Mouse (Mus musculus): Measurements from ENCODE around the gene Mettl27. TPM values are rescaled to one million over a fixed set of nuclear protein-coding genes. Genes with fewer than 3 reads are reported as not detected.

The Mettl27 gene
- polyA plus RNA-seq, 1 experiment from 2014 or later, result 26.1 TPM

GRCm38 (mm10) chr5:134942740-134943139 lies 10.6 kb downstream of the Mettl27 start:
- Histone ChIP-seq H3K27ac (0 out of 2 replicates have a peak overlapping the region, but pooled peaks have one; percentile 80), H3K4me1 (peaks cover 24% of the 10 kb centered on the region), H3K9ac (no peak overlapping the region), H3K27me3 (peaks cover 28% of the 10 kb centered on the region), H3K4me2 (no peak overlapping the region), H3K36me3 (no peaks in the 10 kb centered on the region), H3K9me3 (replicated peaks) (no peaks in the 10 kb centered on the region), H3K4me3 (replicated peaks) (no peak overlapping the region)
- WGBS, result 50% methylated on average over 2 of the region's 2 CpGs
- ATAC-seq (replicated peaks; ENCODE audit: low FRiP score), result no peak

- Histone ChIP-seq H3K4me2 (peak overlapping the region; percentile 49), H3K9me3 (replicated peaks) (no peaks in the 10 kb centered on the region), H3K9ac (no peak overlapping the region), H3K4me3 (replicated peaks) (peak overlapping the region; percentile 46; the same call in 1 of the 2 replicates), H3K4me1 (peaks cover 30% of the 10 kb centered on the region), H3K36me3 (no peaks in the 10 kb centered on the region), H3K27me3 (peaks cover 28% of the 10 kb centered on the region), H3K27ac (no peak overlapping the region)
- ATAC-seq (replicated peaks; ENCODE audit: low FRiP score), result no peak
- 68% methylated on average over 5 of the region's 5 CpGs for WGBS
These were observed 12.0 kb downstream of the Mettl27 start for GRCm38 (mm10) chr5:134944179-134944578.

- peak overlapping the region; percentile 86 for H3K27ac ChIP-seq
- ATAC-seq (replicated peaks; ENCODE audit: low FRiP score), result peak; percentile 9; the same call in 1 of the 2 replicates
- peaks cover 30% of the 10 kb centered on the region for H3K4me1 ChIP-seq
- H3K4me3 ChIP-seq (replicated peaks), result peak overlapping the region; percentile 46
- 44% methylated on average over 16 of the region's 19 CpGs for WGBS
- peak overlapping the region; percentile 49 for H3K4me2 ChIP-seq
- H3K27me3 ChIP-seq, result peaks cover 28% of the 10 kb centered on the region
- peak overlapping the region; percentile 21 for H3K9ac ChIP-seq
- H3K9me3 ChIP-seq (replicated peaks), result no peaks in the 10 kb centered on the region
- no peaks in the 10 kb centered on the region for H3K36me3 ChIP-seq
These were observed 13.2 kb downstream of the Mettl27 start for GRCm38 (mm10) chr5:134945266-134945959.

GRCm38 (mm10) chr5:134946063-134946856 lies 14.1 kb downstream of the Mettl27 start:
- Histone ChIP-seq H3K27ac (peak overlapping the region; percentile 86), H3K4me1 (peaks cover 35% of the 10 kb centered on the region), H3K9me3 (replicated peaks) (no peaks in the 10 kb centered on the region), H3K4me3 (replicated peaks) (peak overlapping the region; percentile 46), H3K9ac (peak overlapping the region; percentile 21), H3K27me3 (peaks cover 28% of the 10 kb centered on the region), H3K4me2 (peak overlapping the region; percentile 49), H3K36me3 (no peaks in the 10 kb centered on the region)
- 22% methylated on average over 43 of the region's 43 CpGs for WGBS
- ATAC-seq (replicated peaks; ENCODE audit: low FRiP score), result 0 out of 2 replicates have a peak, but pooled peaks have one; percentile 12

GRCm38 (mm10) chr5:134946857-134947255 lies 14.7 kb downstream of the Mettl27 start, which contains the start of gene Cldn4:
Gene Cldn4 (minus strand): TSS chr5:134946934.
- Histone ChIP-seq H3K27me3 (peaks cover 28% of the 10 kb centered on the region), H3K27ac (peak within 1 kb of the TSS; percentile 86), H3K36me3 (no peaks in the 10 kb centered on the region), H3K4me2 (peak within 1 kb of the TSS; percentile 49), H3K4me1 (peaks cover 41% of the 10 kb centered on the region), H3K9ac (peak within 1 kb of the TSS; percentile 21), H3K4me3 (replicated peaks) (peak within 1 kb of the TSS; percentile 46), H3K9me3 (replicated peaks) (no peaks in the 10 kb centered on the region)
- ATAC-seq (replicated peaks; ENCODE audit: low FRiP score), result peak; percentile 31; the same call in 1 of the 2 replicates
- 14% methylated on average over 11 of the region's 11 CpGs for WGBS

- no peak overlapping the region for H3K4me2 ChIP-seq
- H3K4me1 ChIP-seq, result peaks cover 43% of the 10 kb centered on the region
- H3K36me3 ChIP-seq, result no peaks in the 10 kb centered on the region
- H3K4me3 ChIP-seq (replicated peaks), result no peak overlapping the region
- no peak for ATAC-seq (replicated peaks; ENCODE audit: low FRiP score)
- no peak overlapping the region for H3K9ac ChIP-seq
- WGBS, result 45% methylated on average over 5 of the region's 5 CpGs
- no peaks in the 10 kb centered on the region for H3K9me3 ChIP-seq (replicated peaks)
- peak overlapping the region; percentile 86 for H3K27ac ChIP-seq
- H3K27me3 ChIP-seq, result peaks cover 28% of the 10 kb centered on the region
These were observed 15.4 kb downstream of the Mettl27 start for GRCm38 (mm10) chr5:134947420-134948084.

GRCm38 (mm10) chr5:134948085-134948439 lies 15.9 kb downstream of the Mettl27 start:
- H3K36me3 ChIP-seq, result no peaks in the 10 kb centered on the region
- H3K9ac ChIP-seq, result no peak overlapping the region
- no peak overlapping the region for H3K27ac ChIP-seq
- H3K4me1 ChIP-seq, result peaks cover 43% of the 10 kb centered on the region
- peaks cover 28% of the 10 kb centered on the region for H3K27me3 ChIP-seq
- no peak overlapping the region for H3K4me3 ChIP-seq (replicated peaks)
- WGBS, result 56% methylated on average over 4 of the region's 4 CpGs
- no peak for ATAC-seq (replicated peaks; ENCODE audit: low FRiP score)
- H3K9me3 ChIP-seq (replicated peaks), result no peaks in the 10 kb centered on the region
- H3K4me2 ChIP-seq, result no peak overlapping the region

GRCm38 (mm10) chr5:134951053-134951884 lies 19.1 kb downstream of the Mettl27 start:
- H3K4me2 ChIP-seq, result peak overlapping the region; percentile 51
- no peaks in the 10 kb centered on the region for H3K36me3 ChIP-seq
- H3K9me3 ChIP-seq (replicated peaks), result no peaks in the 10 kb centered on the region
- H3K9ac ChIP-seq, result 0 out of 2 replicates have a peak overlapping the region, but pooled peaks have one; percentile 17
- H3K4me1 ChIP-seq, result peaks cover 33% of the 10 kb centered on the region
- H3K27ac ChIP-seq, result peak overlapping the region; percentile 89
- peak overlapping the region; percentile 23 for H3K4me3 ChIP-seq (replicated peaks)
- peaks cover 13% of the 10 kb centered on the region for H3K27me3 ChIP-seq
- WGBS, result 10% methylated on average over 19 of the region's 19 CpGs
- peak; percentile 46 for ATAC-seq (replicated peaks; ENCODE audit: low FRiP score)

- H3K27me3 ChIP-seq, result no peaks in the 10 kb centered on the region
- no peak overlapping the region for H3K27ac ChIP-seq
- H3K4me2 ChIP-seq, result no peak overlapping the region
- no peaks in the 10 kb centered on the region for H3K36me3 ChIP-seq
- no peak for ATAC-seq (replicated peaks; ENCODE audit: low FRiP score)
- no peak overlapping the region for H3K4me3 ChIP-seq (replicated peaks)
- H3K4me1 ChIP-seq, result peaks cover 13% of the 10 kb centered on the region
- WGBS, result 60% methylated on average over 5 of the region's 5 CpGs
- no peaks in the 10 kb centered on the region for H3K9me3 ChIP-seq (replicated peaks)
- H3K9ac ChIP-seq, result no peak overlapping the region
These were observed 23.3 kb downstream of the Mettl27 start for GRCm38 (mm10) chr5:134955491-134955890.

- Histone ChIP-seq H3K4me3 (replicated peaks) (no peak overlapping the region), H3K36me3 (no peaks in the 10 kb centered on the region), H3K4me1 (peaks cover 10% of the 10 kb centered on the region), H3K4me2 (no peak overlapping the region), H3K27me3 (no peaks in the 10 kb centered on the region), H3K9ac (no peak overlapping the region), H3K27ac (no peak overlapping the region), H3K9me3 (replicated peaks) (no peaks in the 10 kb centered on the region)
- no peak for ATAC-seq (replicated peaks; ENCODE audit: low FRiP score)
- WGBS, result 59% methylated on average over 7 of the region's 7 CpGs
These were observed 26.9 kb downstream of the Mettl27 start for GRCm38 (mm10) chr5:134959114-134959513.

- H3K27ac ChIP-seq, result no peak overlapping the region
- H3K4me1 ChIP-seq, result peaks cover 10% of the 10 kb centered on the region
- no peaks in the 10 kb centered on the region for H3K9me3 ChIP-seq (replicated peaks)
- H3K36me3 ChIP-seq, result no peaks in the 10 kb centered on the region
- H3K4me3 ChIP-seq (replicated peaks), result no peak overlapping the region
- H3K4me2 ChIP-seq, result no peak overlapping the region
- no peak for ATAC-seq (replicated peaks; ENCODE audit: low FRiP score)
- H3K27me3 ChIP-seq, result no peaks in the 10 kb centered on the region
- WGBS, result 65% methylated on average over 2 of the region's 2 CpGs
- no peak overlapping the region for H3K9ac ChIP-seq
These were observed 28.3 kb downstream of the Mettl27 start for GRCm38 (mm10) chr5:134960430-134960829.

Data from kidney, embryonic 15.5 days (tissue).